Mouse (Mus musculus) cerebellum, adult 9-11 months (tissue): ENCODE results near the gene Wdr90.
A peak's percentile ranks its signal among the peaks of the same experiment; 100 is the strongest.
"Not testable (repeated sequence)": the region's sequence is repeated elsewhere in the genome, so short reads cannot be mapped to it uniquely, and the experiment has no call there.

Experiments used
- DNase-seq: peaks from one replicate; pipeline ENCODE4 v3.0.0; 2022

The Wdr90 gene

GRCm38 (mm10) chr17:25877025-25877424, 15.7 kb upstream of the Wdr90 start:
- DNase-seq: no peak

GRCm38 (mm10) chr17:25876347-25876915, 15.1 kb upstream of the Wdr90 start:
- DNase-seq: peak; percentile 72

GRCm38 (mm10) chr17:25875171-25876136, 14.2 kb upstream of the Wdr90 start:
- peak; percentile 90 for DNase-seq

GRCm38 (mm10) chr17:25874721-25875170, 13.4 kb upstream of the Wdr90 start, which contains the start of gene Mettl26:
TSS of gene Mettl26 (plus strand) at chr17:25875074.
- peak; percentile 90 for DNase-seq

GRCm38 (mm10) chr17:25874148-25874720, 12.9 kb upstream of the Wdr90 start:
- DNase-seq: peak; percentile 57

GRCm38 (mm10) chr17:25873405-25874147, 12.3 kb upstream of the Wdr90 start:
- no peak for DNase-seq

GRCm38 (mm10) chr17:25872676-25873075, 11.4 kb upstream of the Wdr90 start:
- no peak for DNase-seq

- not testable (repeated sequence) for DNase-seq
These were observed 10.3 kb upstream of the Wdr90 start for GRCm38 (mm10) chr17:25871566-25871965.

GRCm38 (mm10) chr17:25869954-25870353, 8.7 kb upstream of the Wdr90 start:
- peak; percentile 35 for DNase-seq

GRCm38 (mm10) chr17:25869498-25869897, 8.2 kb upstream of the Wdr90 start:
- peak; percentile 52 for DNase-seq

GRCm38 (mm10) chr17:25868601-25869191, 7.4 kb upstream of the Wdr90 start, which contains the start of gene Mcrip2:
TSS of gene Mcrip2 (minus strand) at chr17:25868764.
- DNase-seq: peak; percentile 86

- DNase-seq: peak; percentile 76
These were observed 6.7 kb upstream of the Wdr90 start for GRCm38 (mm10) chr17:25867836-25868600.

- no peak for DNase-seq
These were observed 6.2 kb upstream of the Wdr90 start for GRCm38 (mm10) chr17:25867509-25867835.

GRCm38 (mm10) chr17:25866172-25866571, 4.9 kb upstream of the Wdr90 start:
- peak; percentile 31 for DNase-seq

- peak; percentile 49 for DNase-seq
These were observed 4.0 kb upstream of the Wdr90 start for GRCm38 (mm10) chr17:25865288-25865687.

- peak; percentile 55 for DNase-seq
These were observed 3.0 kb upstream of the Wdr90 start for GRCm38 (mm10) chr17:25864311-25864710.

GRCm38 (mm10) chr17:25863681-25864080, 2.4 kb upstream of the Wdr90 start:
- peak; percentile 44 for DNase-seq

- DNase-seq: no peak
These were observed 657 bp upstream of the Wdr90 start for GRCm38 (mm10) chr17:25861704-25862612.

GRCm38 (mm10) chr17:25860229-25860628, 1.1 kb downstream of the Wdr90 start:
- DNase-seq: peak; percentile 61

GRCm38 (mm10) chr17:25844396-25844901, 16.9 kb downstream of the Wdr90 start, which contains the start of gene Rhot2:
TSS of gene Rhot2 (minus strand) at chr17:25844851.
- peak; percentile 96 for DNase-seq
